ENCODE assay signal across 10 mouse cellular contexts in the genomic region with DNA sequence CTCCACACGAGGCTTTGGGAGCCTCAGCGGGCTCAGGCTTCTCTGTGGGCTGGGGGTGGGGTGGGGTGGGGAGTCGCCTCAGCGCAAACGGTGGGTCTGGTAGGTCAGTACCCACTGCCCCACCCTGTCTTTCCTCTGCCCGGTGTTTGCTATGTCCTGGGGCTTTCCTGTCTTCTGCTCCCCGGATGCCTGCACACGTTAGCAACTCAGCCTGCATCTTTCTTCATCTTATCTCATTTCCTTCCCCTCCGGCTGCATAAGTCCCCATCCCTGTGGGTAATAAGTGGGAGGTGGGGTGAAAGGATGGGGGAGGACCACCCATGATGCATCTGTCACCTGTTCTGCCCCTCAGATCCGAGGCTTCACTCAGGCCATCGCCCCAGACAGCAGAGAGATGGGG. TPM values are rescaled to one million over a fixed set of nuclear protein-coding genes. Genes with fewer than 3 reads are reported as not detected.
DNase-seq lines count a peak whose midpoint lies in the region; ATAC-seq and TF ChIP-seq lines count a peak whose summit lies in the region.
"Had no signal": no experiment of that assay in that cellular context is flagged by ENCODE, and none has a peak within 500 bp of the region (broad histone marks: within the 10 kb centered on the region; RNA-seq: fewer than 3 reads in every experiment).

No protein-coding gene starts in this region.

- no peak for TF ChIP-seq CTCF in kidney, postnatal 0 days (IDR thresholded peaks at IDR 0.05; ENCODE audit: low read depth)
- no peak for TF ChIP-seq CTCF in forebrain, postnatal 0 days (IDR thresholded peaks at IDR 0.05; ENCODE audit: low read depth)

- DNase-seq in kidney, postnatal 0 days (ENCODE audit: low spot score): no peak
- DNase-seq in kidney, postnatal 36 days: no peak
- DNase-seq in forebrain, postnatal 0 days: no peak
- no peak for DNase-seq in adrenal gland, postnatal 4 days (ENCODE audit: low spot score in 2 of 2)
- DNase-seq: adrenal gland, postnatal 25 days had no signal

- no peaks in the 10 kb centered on the region; the same call in 1 of the 2 replicates for H3K27me3 ChIP-seq in kidney, postnatal 0 days (ENCODE audit: insufficient read depth, low read length)
- peaks cover 10% of the 10 kb centered on the region for H3K27me3 ChIP-seq in liver, embryonic 16.5 days (ENCODE audit: control insufficient read depth, insufficient read depth, low read depth, low read length)
- no peaks in the 10 kb centered on the region for H3K27me3 ChIP-seq in forebrain, postnatal 0 days (ENCODE audit: insufficient read depth, low read length)

- no peak overlapping the region for H3K27ac ChIP-seq in kidney, postnatal 0 days
- no peak overlapping the region for H3K27ac ChIP-seq in brown adipose tissue, adult 24 weeks (replicated peaks; ENCODE audit: low read depth, low read length)
- H3K27ac ChIP-seq in liver, embryonic 16.5 days (ENCODE audit: low read length): no peak overlapping the region
- no peak overlapping the region for H3K27ac ChIP-seq in forebrain, postnatal 0 days (ENCODE audit: low read depth, low read length)

- peaks cover 17% of the 10 kb centered on the region for H3K4me1 ChIP-seq in kidney, postnatal 0 days (replicated peaks; ENCODE audit: insufficient read depth, low read length)
- peaks cover 3% of the 10 kb centered on the region; the same call in 1 of the 2 replicates for H3K4me1 ChIP-seq in brown adipose tissue, adult 24 weeks (ENCODE audit: control insufficient read depth, insufficient read depth, insufficient read length, low read length)
- peaks cover 11% of the 10 kb centered on the region for H3K4me1 ChIP-seq in liver, embryonic 16.5 days (ENCODE audit: control insufficient read depth, low read depth, low read length)
- H3K4me1 ChIP-seq in forebrain, postnatal 0 days (ENCODE audit: insufficient read depth): no peaks in the 10 kb centered on the region

- no peak overlapping the region for H3K9ac ChIP-seq in kidney, postnatal 0 days (ENCODE audit: low read depth, low read length)
- no peak overlapping the region for H3K9ac ChIP-seq in liver, embryonic 16.5 days (ENCODE audit: low read depth, low read length)
- H3K9ac ChIP-seq in forebrain, postnatal 0 days: no peak overlapping the region

- H3K9me3 ChIP-seq in kidney, postnatal 0 days (replicated peaks; ENCODE audit: low read length): no peaks in the 10 kb centered on the region
- no peaks in the 10 kb centered on the region for H3K9me3 ChIP-seq in liver, embryonic 16.5 days (replicated peaks; ENCODE audit: control insufficient read depth, low read length)
- no peaks in the 10 kb centered on the region for H3K9me3 ChIP-seq in forebrain, postnatal 0 days (ENCODE audit: low read length)

- H3K4me2 ChIP-seq in kidney, postnatal 0 days (ENCODE audit: low read length): peak overlapping the region; percentile 34; the same call in 1 of the 2 replicates
- no peak overlapping the region for H3K4me2 ChIP-seq in liver, embryonic 16.5 days (ENCODE audit: low read depth, low read length)
- no peak overlapping the region for H3K4me2 ChIP-seq in forebrain, postnatal 0 days (ENCODE audit: low read depth)

- WGBS in kidney, postnatal 0 days: 38% methylated on average over 11 of the region's 11 CpGs
- 13% methylated on average over 11 of the region's 11 CpGs for WGBS in liver, embryonic 16.5 days (ENCODE audit: insufficient replicate concordance)
- WGBS in forebrain, postnatal 0 days: 60% methylated on average over 11 of the region's 11 CpGs

- H3K4me3 ChIP-seq in kidney, postnatal 0 days (replicated peaks; ENCODE audit: low read depth, low read length): no peak overlapping the region
- H3K4me3 ChIP-seq in brown adipose tissue, adult 24 weeks (ENCODE audit: insufficient read depth, low read depth, low read length): peak overlapping the region; percentile 45; the same call in 1 of the 2 replicates
- peak overlapping the region; percentile 5; the same call in 1 of the 2 replicates for H3K4me3 ChIP-seq in liver, embryonic 16.5 days (ENCODE audit: low read depth, low read length)
- no peak overlapping the region for H3K4me3 ChIP-seq in forebrain, postnatal 0 days (ENCODE audit: low read depth, low read length)

- no peaks in the 10 kb centered on the region for H3K36me3 ChIP-seq in kidney, postnatal 0 days (ENCODE audit: insufficient read depth, low read length)
- H3K36me3 ChIP-seq in liver, embryonic 16.5 days (ENCODE audit: control insufficient read depth, insufficient read depth): no peaks in the 10 kb centered on the region
- peaks cover under 1% of the 10 kb centered on the region; the same call in 1 of the 2 replicates for H3K36me3 ChIP-seq in forebrain, postnatal 0 days (ENCODE audit: insufficient read depth)

- ATAC-seq in kidney, postnatal 0 days (replicated peaks; ENCODE audit: low FRiP score, low read depth): no peak
- peak; percentile 64 for ATAC-seq in CD4-positive, CD25-positive, alpha-beta regulatory T cell, adult 4 months
- no peak for ATAC-seq in liver, embryonic 16.5 days (ENCODE audit: low read depth)
- ATAC-seq in monocyte, adult 5-6 weeks (replicated peaks; ENCODE audit: insufficient number of reproducible peaks, low FRiP score, low TSS enrichment, poor library complexity, severe bottlenecking): no peak
- ATAC-seq in forebrain, postnatal 0 days: no peak

RNA-seq across cellular contexts. Expression of gene Ptgir, which starts 2.1 kb away (rescaled TPM):
- polyA plus RNA-seq in kidney, postnatal 0 days (2015; fragmentation: Nextera tagmentation; extraction: Ambion mirVana): 2.2 and 2.3 TPM in 2 replicates
- polyA plus RNA-seq in CD4-positive, CD25-positive, alpha-beta regulatory T cell, adult 4 months (2017; shearing (Covaris generic)): 10 to 100 TPM in 1 of 2 experiments, 1 to 10 TPM in 1; 7.9 to 10.2 TPM
- 1.9 and 2.8 TPM in 2 replicates for polyA plus RNA-seq in brown adipose tissue, adult 24 weeks (2012; ENCODE audit: insufficient read depth, insufficient read length, missing spikeins)
- 1.2 and 1.3 TPM in 2 replicates for polyA plus RNA-seq in liver, embryonic 16.5 days (2015; fragmentation: Nextera tagmentation; extraction: Ambion mirVana)
- total RNA-seq in monocyte, adult 5-6 weeks (2017): 9.8 to 15.4 TPM (median 14.0 TPM) in 3 replicates
- total RNA-seq in forebrain, postnatal 0 days (2014; rRNA removed): 0.15 TPM in 1 of 2 replicates, not detected in the other
- 0.08 and 0.09 TPM in 2 replicates for polyA plus RNA-seq in forebrain, postnatal 0 days (2015; fragmentation: Nextera tagmentation; extraction: Ambion mirVana)
- total RNA-seq in adrenal gland, postnatal 4 days (2021): 1 to 10 TPM; 1.7 to 2.0 TPM

RNA-seq across cellular contexts. Expression of gene Calm3, which starts 15.5 kb away (rescaled TPM):
- polyA plus RNA-seq in kidney, postnatal 0 days (2015; fragmentation: Nextera tagmentation; extraction: Ambion mirVana): 134 and 136 TPM in 2 replicates
- polyA plus RNA-seq in CD4-positive, CD25-positive, alpha-beta regulatory T cell, adult 4 months (2017; shearing (Covaris generic)): 100 to 1,000 TPM in 1 of 2 experiments, 10 to 100 TPM in 1; 48.5 to 103 TPM
- 210 and 222 TPM in 2 replicates for polyA plus RNA-seq in brown adipose tissue, adult 24 weeks (2012; ENCODE audit: insufficient read depth, insufficient read length, missing spikeins)
- 81.6 and 86.6 TPM in 2 replicates for polyA plus RNA-seq in liver, embryonic 16.5 days (2015; fragmentation: Nextera tagmentation; extraction: Ambion mirVana)
- total RNA-seq in monocyte, adult 5-6 weeks (2017): 169 to 298 TPM (median 195 TPM) in 3 replicates
- total RNA-seq in forebrain, postnatal 0 days (2014; rRNA removed): 1,323 and 1,444 TPM in 2 replicates
- polyA plus RNA-seq in forebrain, postnatal 0 days (2015; fragmentation: Nextera tagmentation; extraction: Ambion mirVana): 403 and 424 TPM in 2 replicates
- 100 to 1,000 TPM; 330 to 344 TPM for total RNA-seq in adrenal gland, postnatal 4 days (2021)

RNA-seq across cellular contexts. Expression of gene Gng8, which starts 16.8 kb away (rescaled TPM):
- polyA plus RNA-seq in kidney, postnatal 0 days (2015; fragmentation: Nextera tagmentation; extraction: Ambion mirVana): 7.3 and 8.9 TPM in 2 replicates
- not detected for polyA plus RNA-seq in CD4-positive, CD25-positive, alpha-beta regulatory T cell, adult 4 months (2017; shearing (Covaris generic))
- not detected in 2 replicates for polyA plus RNA-seq in brown adipose tissue, adult 24 weeks (2012; ENCODE audit: insufficient read depth, insufficient read length, missing spikeins)
- 0.17 TPM in 1 of 2 replicates, not detected in the other for polyA plus RNA-seq in liver, embryonic 16.5 days (2015; fragmentation: Nextera tagmentation; extraction: Ambion mirVana)
- total RNA-seq in monocyte, adult 5-6 weeks (2017): not detected in 3 replicates
- total RNA-seq in forebrain, postnatal 0 days (2014; rRNA removed): not detected in 2 replicates
- 9.3 and 16.4 TPM in 2 replicates for polyA plus RNA-seq in forebrain, postnatal 0 days (2015; fragmentation: Nextera tagmentation; extraction: Ambion mirVana)
- 1 to 10 TPM; 2.4 to 4.0 TPM for total RNA-seq in adrenal gland, postnatal 4 days (2021)
- total RNA-seq: neutrophil, adult 5-6 weeks had no signal

RNA-seq across cellular contexts. Expression of gene Dact3, which starts 33.2 kb away (rescaled TPM):
- 3.7 and 4.3 TPM in 2 replicates for polyA plus RNA-seq in kidney, postnatal 0 days (2015; fragmentation: Nextera tagmentation; extraction: Ambion mirVana)
- polyA plus RNA-seq in CD4-positive, CD25-positive, alpha-beta regulatory T cell, adult 4 months (2017; shearing (Covaris generic)): not detected
- polyA plus RNA-seq in brown adipose tissue, adult 24 weeks (2012; ENCODE audit: insufficient read depth, insufficient read length, missing spikeins): 0.79 and 2.1 TPM in 2 replicates
- 0.05 and 0.12 TPM in 2 replicates for polyA plus RNA-seq in liver, embryonic 16.5 days (2015; fragmentation: Nextera tagmentation; extraction: Ambion mirVana)
- total RNA-seq in monocyte, adult 5-6 weeks (2017): not detected in 3 replicates
- 69.0 and 70.3 TPM in 2 replicates for total RNA-seq in forebrain, postnatal 0 days (2014; rRNA removed)
- 7.8 and 8.6 TPM in 2 replicates for polyA plus RNA-seq in forebrain, postnatal 0 days (2015; fragmentation: Nextera tagmentation; extraction: Ambion mirVana)
- total RNA-seq in adrenal gland, postnatal 4 days (2021): 10 to 100 TPM; 12.7 to 13.7 TPM

RNA-seq across cellular contexts. Expression of gene Pnmal2, which starts 36.1 kb away (rescaled TPM):
- 7.0 and 8.1 TPM in 2 replicates for polyA plus RNA-seq in kidney, postnatal 0 days (2015; fragmentation: Nextera tagmentation; extraction: Ambion mirVana)
- polyA plus RNA-seq in CD4-positive, CD25-positive, alpha-beta regulatory T cell, adult 4 months (2017; shearing (Covaris generic)): not detected
- polyA plus RNA-seq in brown adipose tissue, adult 24 weeks (2012; ENCODE audit: insufficient read depth, insufficient read length, missing spikeins): not detected in 2 replicates
- polyA plus RNA-seq in liver, embryonic 16.5 days (2015; fragmentation: Nextera tagmentation; extraction: Ambion mirVana): 0.20 and 0.42 TPM in 2 replicates
- total RNA-seq in monocyte, adult 5-6 weeks (2017): 0.10 TPM in 1 of 3 replicates, not detected in the others
- 98.9 and 133 TPM in 2 replicates for total RNA-seq in forebrain, postnatal 0 days (2014; rRNA removed)
- polyA plus RNA-seq in forebrain, postnatal 0 days (2015; fragmentation: Nextera tagmentation; extraction: Ambion mirVana): 87.5 and 134 TPM in 2 replicates
- 10 to 100 TPM; 40.7 to 42.6 TPM for total RNA-seq in adrenal gland, postnatal 4 days (2021)
- total RNA-seq: neutrophil, adult 5-6 weeks had no signal

Comparison
In these comparisons a context has a peak if more than half of its experiments do, and no peak if none do; other contexts are left out.
1. H3K4me3 ChIP-seq: peak in brown adipose tissue, adult 24 weeks (single experiment) and liver, embryonic 16.5 days (single experiment); none in kidney, postnatal 0 days (single experiment) and forebrain, postnatal 0 days (single experiment).